Mouse (Mus musculus): ENCODE measurements at regions not wholly inside any gene's neighbourhood (a gene's known extent, or its start where the extent isn't known, plus 50 kb on each side); places are given as distances from the start of the nearest gene placed in this dataset.
"Not testable (repeated sequence)": the region's sequence is repeated elsewhere in the genome, so short reads cannot be mapped to it uniquely, and the experiment has no call there.

- peak; percentile 36 to 61 for DNase-seq (ENCODE audit: extremely low spot score in 1 of 2, low spot score in 1 of 2)
These were observed 573.8 kb downstream of the Dcdc2c start for GRCm38 (mm10) chr12:27978257-27978931.

GRCm38 (mm10) chr12:27977548-27978256 is 574.5 kb downstream of the Dcdc2c start:
- DNase-seq (ENCODE audit: extremely low spot score in 1 of 2, low spot score in 1 of 2): no peak

- no peak for DNase-seq (ENCODE audit: extremely low spot score in 1 of 2, low spot score in 1 of 2)
These were observed 589.3 kb downstream of the Dcdc2c start for GRCm38 (mm10) chr12:27962908-27963307.

- DNase-seq (ENCODE audit: extremely low spot score in 1 of 2, low spot score in 1 of 2): no peak
These were observed 592.1 kb downstream of the Dcdc2c start for GRCm38 (mm10) chr12:27960064-27960463.

GRCm38 (mm10) chr12:27947646-27948045 is 604.6 kb downstream of the Dcdc2c start:
- DNase-seq (ENCODE audit: extremely low spot score in 1 of 2, low spot score in 1 of 2): no peak

- no peak for DNase-seq (ENCODE audit: extremely low spot score in 1 of 2, low spot score in 1 of 2)
These were observed 604.6 kb upstream of the Sox11 start for GRCm38 (mm10) chr12:27946866-27947459.

GRCm38 (mm10) chr12:27945411-27945810 is 603.0 kb upstream of the Sox11 start:
- no peak for DNase-seq (ENCODE audit: extremely low spot score in 1 of 2, low spot score in 1 of 2)

GRCm38 (mm10) chr12:27941053-27941452 is 598.7 kb upstream of the Sox11 start:
- no peak for DNase-seq (ENCODE audit: extremely low spot score in 1 of 2, low spot score in 1 of 2)

- peak; percentile 71 for DNase-seq (ENCODE audit: extremely low spot score in 1 of 2, low spot score in 1 of 2)
These were observed 590.2 kb upstream of the Sox11 start for GRCm38 (mm10) chr12:27932382-27933140.

- DNase-seq (ENCODE audit: extremely low spot score in 1 of 2, low spot score in 1 of 2): no peak
These were observed 586.1 kb upstream of the Sox11 start for GRCm38 (mm10) chr12:27928366-27928963.

GRCm38 (mm10) chr12:27926730-27927129 is 584.4 kb upstream of the Sox11 start:
- peak in 1 of 2 experiments; percentile 19 for DNase-seq (ENCODE audit: extremely low spot score in 1 of 2, low spot score in 1 of 2)

- DNase-seq (ENCODE audit: extremely low spot score in 1 of 2, low spot score in 1 of 2): no peak
These were observed 578.2 kb upstream of the Sox11 start for GRCm38 (mm10) chr12:27920607-27921006.

GRCm38 (mm10) chr12:27916401-27916920 is 574.1 kb upstream of the Sox11 start:
- no peak for DNase-seq (ENCODE audit: extremely low spot score in 1 of 2, low spot score in 1 of 2)

- DNase-seq (ENCODE audit: extremely low spot score in 1 of 2, low spot score in 1 of 2): no peak
These were observed 567.2 kb upstream of the Sox11 start for GRCm38 (mm10) chr12:27909417-27910100.

GRCm38 (mm10) chr12:27896682-27897081 is 554.3 kb upstream of the Sox11 start:
- DNase-seq (ENCODE audit: extremely low spot score in 1 of 2, low spot score in 1 of 2): not testable (repeated sequence)

- no peak for DNase-seq (ENCODE audit: extremely low spot score in 1 of 2, low spot score in 1 of 2)
These were observed 539.3 kb upstream of the Sox11 start for GRCm38 (mm10) chr12:27881720-27882119.

- DNase-seq (ENCODE audit: extremely low spot score in 1 of 2, low spot score in 1 of 2): no peak
These were observed 524.0 kb upstream of the Sox11 start for GRCm38 (mm10) chr12:27866421-27866820.

- DNase-seq (ENCODE audit: extremely low spot score in 1 of 2, low spot score in 1 of 2): no peak
These were observed 507.2 kb upstream of the Sox11 start for GRCm38 (mm10) chr12:27849537-27849936.

- no peak for DNase-seq (ENCODE audit: extremely low spot score in 1 of 2, low spot score in 1 of 2)
These were observed 506.7 kb upstream of the Sox11 start for GRCm38 (mm10) chr12:27849099-27849498.

- no peak for DNase-seq (ENCODE audit: extremely low spot score in 1 of 2, low spot score in 1 of 2)
These were observed 505.8 kb upstream of the Sox11 start for GRCm38 (mm10) chr12:27848141-27848540.
